Mouse (Mus musculus): Measurements from ENCODE around the gene Mvb12b. TPM values are rescaled to one million over a fixed set of nuclear protein-coding genes. Genes with fewer than 3 reads are reported as not detected.
A peak's percentile ranks its signal among the peaks of the same experiment; 100 is the strongest.

Gene Mvb12b
- polyA plus RNA-seq, 1 experiment from 2014 or later: 78.1 TPM

DNA sequence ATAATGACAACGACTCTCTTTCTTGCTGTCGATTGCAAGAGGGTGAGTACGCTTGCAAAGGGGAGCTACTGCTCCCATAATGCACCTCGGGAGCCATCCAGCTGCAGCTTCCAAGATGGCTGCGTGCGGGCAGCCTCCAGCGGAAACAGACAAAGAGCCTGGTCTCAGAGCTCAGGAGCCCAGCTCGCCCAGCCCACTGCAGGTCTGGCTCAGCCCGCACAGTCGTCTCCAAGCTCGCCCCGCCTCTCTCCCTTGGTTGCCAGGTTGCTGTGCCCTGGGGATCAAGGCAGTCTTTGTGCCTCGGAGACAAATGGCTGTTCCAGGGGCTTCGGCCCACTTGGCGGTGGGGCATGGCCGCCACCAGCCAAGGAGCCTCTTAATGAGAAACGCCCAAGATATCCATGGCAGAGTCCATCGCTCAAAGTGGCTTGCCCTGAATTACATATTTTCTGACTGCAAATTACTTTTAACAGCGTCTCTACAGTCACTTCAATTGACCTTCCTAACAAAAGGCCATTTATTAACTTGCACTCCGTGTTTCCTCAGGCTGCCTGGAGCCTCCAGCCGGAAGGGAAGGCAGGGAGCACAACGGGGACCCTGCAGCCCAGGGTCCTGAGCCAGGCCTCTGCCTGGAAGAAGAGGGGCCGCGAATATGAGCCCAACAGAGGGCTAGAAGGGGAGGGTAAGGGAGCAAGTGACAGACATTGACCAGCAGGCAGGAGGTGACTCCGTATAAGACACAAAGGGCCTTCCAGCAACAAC, 11.0 kb downstream of the Mvb12b start:
- Histone ChIP-seq H3K4me2 (ENCODE audit: low read length) (peak overlapping the region; percentile 49), H3K36me3 (ENCODE audit: control insufficient read depth, insufficient read depth) (peaks cover 12% of the 10 kb centered on the region), H3K9ac (replicated peaks; ENCODE audit: low read depth, low read length) (peak overlapping the region; percentile 61), H3K9me3 (ENCODE audit: control insufficient read depth, low read length) (no peaks in the 10 kb centered on the region), H3K27me3 (replicated peaks; ENCODE audit: control insufficient read depth, insufficient read depth, low read length) (no peaks in the 10 kb centered on the region), H3K4me1 (replicated peaks; ENCODE audit: control insufficient read depth, insufficient read depth, low read length) (peaks cover 50% of the 10 kb centered on the region), H3K27ac (ENCODE audit: low read length) (peak overlapping the region; percentile 97), H3K4me3 (replicated peaks; ENCODE audit: low read length) (peak overlapping the region; percentile 15; the same call in 1 of the 2 replicates)
- ATAC-seq: peak; percentile 91
- WGBS: 3% methylated on average over 25 of the region's 25 CpGs

DNA sequence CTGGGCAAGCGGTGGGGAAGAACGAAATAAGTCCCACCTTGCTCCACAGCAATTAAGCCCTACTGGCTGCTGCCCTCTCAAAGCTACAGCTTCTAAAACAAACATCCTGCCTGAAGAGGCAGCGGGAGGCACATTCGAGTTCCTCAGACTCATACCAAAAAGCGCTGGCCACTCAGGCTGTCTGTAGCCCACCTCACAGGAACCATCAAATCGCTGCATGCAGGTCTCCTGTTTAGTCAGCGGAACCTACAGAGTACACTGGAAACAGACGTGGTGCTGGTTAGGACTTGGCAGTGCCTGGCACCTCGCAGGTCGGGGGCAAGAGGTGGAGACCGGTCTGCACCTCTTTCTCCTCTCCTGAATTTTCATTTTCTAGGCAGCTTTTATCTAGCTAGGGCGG, 12.2 kb downstream of the Mvb12b start:
- no peak overlapping the region for H3K9ac ChIP-seq (replicated peaks; ENCODE audit: low read depth, low read length)
- no peak overlapping the region for H3K4me2 ChIP-seq (ENCODE audit: low read length)
- H3K4me3 ChIP-seq (replicated peaks; ENCODE audit: low read length): no peak overlapping the region
- H3K36me3 ChIP-seq (ENCODE audit: control insufficient read depth, insufficient read depth): peaks cover 17% of the 10 kb centered on the region
- no peak for ATAC-seq
- H3K27ac ChIP-seq (ENCODE audit: low read length): peak overlapping the region; percentile 97
- WGBS: 74% methylated on average over 12 of the region's 12 CpGs
- H3K27me3 ChIP-seq (replicated peaks; ENCODE audit: control insufficient read depth, insufficient read depth, low read length): no peaks in the 10 kb centered on the region
- H3K9me3 ChIP-seq (ENCODE audit: control insufficient read depth, low read length): no peaks in the 10 kb centered on the region; the same call in 1 of the 2 replicates
- H3K4me1 ChIP-seq (replicated peaks; ENCODE audit: control insufficient read depth, insufficient read depth, low read length): peaks cover 48% of the 10 kb centered on the region

DNA sequence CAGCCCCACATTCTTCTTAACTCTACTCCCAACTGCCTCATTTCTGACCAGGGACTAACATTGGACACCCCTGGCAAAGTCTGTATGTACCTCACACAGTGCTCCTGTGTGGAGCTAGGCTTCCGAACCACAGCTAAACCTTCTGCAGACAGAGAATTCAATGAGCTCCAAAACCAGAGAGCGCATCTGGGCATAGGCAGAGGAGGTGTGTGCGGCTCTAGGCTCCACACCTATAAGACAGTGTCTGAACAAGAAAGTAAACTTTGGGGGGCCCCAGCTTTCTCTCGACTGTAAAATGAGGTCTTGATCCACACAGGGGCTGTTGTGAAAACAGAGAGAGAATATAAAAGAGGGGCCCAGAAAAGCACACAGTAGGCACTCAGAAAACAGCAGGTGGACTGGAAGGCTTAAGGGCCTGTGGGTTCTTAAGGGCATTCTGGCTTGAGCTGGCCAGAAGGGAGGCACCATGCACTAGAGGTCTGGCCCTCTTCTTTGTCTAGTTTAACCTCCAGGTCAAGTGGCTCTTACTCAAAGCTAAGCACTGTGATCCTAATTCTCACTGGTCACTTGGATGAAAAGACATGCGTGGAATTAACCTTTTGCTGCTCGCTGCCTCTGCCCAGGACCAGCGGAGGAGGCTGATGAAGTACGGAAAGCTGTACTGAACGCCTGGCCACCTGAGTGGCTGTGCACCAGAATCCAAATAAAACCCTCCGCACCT, 12.7 kb downstream of the Mvb12b start:
- Histone ChIP-seq H3K4me2 (ENCODE audit: low read length) (no peak overlapping the region), H3K9me3 (ENCODE audit: control insufficient read depth, low read length) (no peaks in the 10 kb centered on the region; the same call in 1 of the 2 replicates), H3K4me1 (replicated peaks; ENCODE audit: control insufficient read depth, insufficient read depth, low read length) (peaks cover 45% of the 10 kb centered on the region), H3K9ac (replicated peaks; ENCODE audit: low read depth, low read length) (no peak overlapping the region), H3K27ac (ENCODE audit: low read length) (peak overlapping the region; percentile 97; the same call in 1 of the 2 replicates), H3K36me3 (ENCODE audit: control insufficient read depth, insufficient read depth) (peaks cover 17% of the 10 kb centered on the region), H3K4me3 (replicated peaks; ENCODE audit: low read length) (no peak overlapping the region), H3K27me3 (replicated peaks; ENCODE audit: control insufficient read depth, insufficient read depth, low read length) (no peaks in the 10 kb centered on the region)
- WGBS: 74% methylated on average over 10 of the region's 10 CpGs
- no peak for ATAC-seq

- peaks cover 17% of the 10 kb centered on the region for H3K36me3 ChIP-seq (ENCODE audit: control insufficient read depth, insufficient read depth)
- WGBS: 91% methylated on average over 5 of the region's 5 CpGs
- H3K4me3 ChIP-seq (replicated peaks; ENCODE audit: low read length): no peak overlapping the region
- H3K4me2 ChIP-seq (ENCODE audit: low read length): no peak overlapping the region
- H3K9ac ChIP-seq (replicated peaks; ENCODE audit: low read depth, low read length): no peak overlapping the region
- no peak overlapping the region for H3K27ac ChIP-seq (ENCODE audit: low read length)
- no peaks in the 10 kb centered on the region for H3K27me3 ChIP-seq (replicated peaks; ENCODE audit: control insufficient read depth, insufficient read depth, low read length)
- H3K4me1 ChIP-seq (replicated peaks; ENCODE audit: control insufficient read depth, insufficient read depth, low read length): peaks cover 43% of the 10 kb centered on the region
- no peak for ATAC-seq
- H3K9me3 ChIP-seq (ENCODE audit: control insufficient read depth, low read length): no peaks in the 10 kb centered on the region; the same call in 1 of the 2 replicates
Measured at GRCm38 (mm10) chr2:33874367-33874766, 13.4 kb downstream of the Mvb12b start.

DNA sequence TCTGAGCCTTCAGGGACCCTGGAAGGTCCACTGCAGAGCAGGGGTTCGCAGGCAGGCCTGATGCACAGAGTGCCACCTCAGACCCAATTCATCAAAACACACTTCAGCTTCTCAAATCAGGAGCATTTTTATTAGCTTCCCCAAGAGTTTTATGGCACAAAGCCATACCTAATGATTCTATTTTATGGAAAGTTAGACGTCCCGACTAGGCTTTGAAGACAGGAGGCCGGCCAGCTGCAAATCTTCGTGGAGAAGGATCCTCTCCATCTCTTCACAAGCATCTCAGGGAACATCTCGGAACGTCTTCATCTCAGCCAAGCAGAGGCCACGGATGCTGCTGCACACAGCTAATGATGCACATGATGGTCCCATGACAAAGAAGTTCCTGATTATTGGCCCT, 14.2 kb downstream of the Mvb12b start:
- Histone ChIP-seq H3K4me1 (replicated peaks; ENCODE audit: control insufficient read depth, insufficient read depth, low read length) (peaks cover 34% of the 10 kb centered on the region), H3K36me3 (ENCODE audit: control insufficient read depth, insufficient read depth) (peaks cover 17% of the 10 kb centered on the region)

GRCm38 (mm10) chr2:33872841-33873271, 14.9 kb downstream of the Mvb12b start:
- H3K27ac ChIP-seq (ENCODE audit: low read length): no peak overlapping the region
- H3K27me3 ChIP-seq (replicated peaks; ENCODE audit: control insufficient read depth, insufficient read depth, low read length): no peaks in the 10 kb centered on the region
- 79% methylated on average over 8 of the region's 8 CpGs for WGBS
- no peak overlapping the region for H3K4me2 ChIP-seq (ENCODE audit: low read length)
- no peak for ATAC-seq
- H3K4me3 ChIP-seq (replicated peaks; ENCODE audit: low read length): no peak overlapping the region
- no peaks in the 10 kb centered on the region; the same call in 1 of the 2 replicates for H3K9me3 ChIP-seq (ENCODE audit: control insufficient read depth, low read length)
- H3K9ac ChIP-seq (replicated peaks; ENCODE audit: low read depth, low read length): no peak overlapping the region
- H3K36me3 ChIP-seq (ENCODE audit: control insufficient read depth, insufficient read depth): peaks cover 17% of the 10 kb centered on the region
- peaks cover 28% of the 10 kb centered on the region for H3K4me1 ChIP-seq (replicated peaks; ENCODE audit: control insufficient read depth, insufficient read depth, low read length)

More for the DNA sequence above, 14.2 kb downstream of the Mvb12b start:
- H3K9me3 ChIP-seq (ENCODE audit: control insufficient read depth, low read length): no peaks in the 10 kb centered on the region; the same call in 1 of the 2 replicates
- no peak for ATAC-seq
- H3K4me3 ChIP-seq (replicated peaks; ENCODE audit: low read length): no peak overlapping the region
- H3K9ac ChIP-seq (replicated peaks; ENCODE audit: low read depth, low read length): no peak overlapping the region
- 93% methylated on average over 8 of the region's 8 CpGs for WGBS
- no peak overlapping the region for H3K4me2 ChIP-seq (ENCODE audit: low read length)
- no peak overlapping the region for H3K27ac ChIP-seq (ENCODE audit: low read length)
- no peaks in the 10 kb centered on the region for H3K27me3 ChIP-seq (replicated peaks; ENCODE audit: control insufficient read depth, insufficient read depth, low read length)

GRCm38 (mm10) chr2:33871181-33871520, 16.6 kb downstream of the Mvb12b start:
- Histone ChIP-seq H3K4me2 (ENCODE audit: low read length) (no peak overlapping the region), H3K9ac (replicated peaks; ENCODE audit: low read depth, low read length) (no peak overlapping the region), H3K4me1 (replicated peaks; ENCODE audit: control insufficient read depth, insufficient read depth, low read length) (peaks cover 11% of the 10 kb centered on the region), H3K27me3 (replicated peaks; ENCODE audit: control insufficient read depth, insufficient read depth, low read length) (no peaks in the 10 kb centered on the region), H3K36me3 (ENCODE audit: control insufficient read depth, insufficient read depth) (peaks cover 17% of the 10 kb centered on the region), H3K27ac (ENCODE audit: low read length) (no peak overlapping the region), H3K9me3 (ENCODE audit: control insufficient read depth, low read length) (no peaks in the 10 kb centered on the region; the same call in 1 of the 2 replicates), H3K4me3 (replicated peaks; ENCODE audit: low read length) (no peak overlapping the region)
- no peak for ATAC-seq
- WGBS: 82% methylated on average over 4 of the region's 4 CpGs

GRCm38 (mm10) chr2:33870369-33871180, 17.2 kb downstream of the Mvb12b start:
- no peak for ATAC-seq
- peaks cover 17% of the 10 kb centered on the region for H3K36me3 ChIP-seq (ENCODE audit: control insufficient read depth, insufficient read depth)
- H3K9ac ChIP-seq (replicated peaks; ENCODE audit: low read depth, low read length): no peak overlapping the region
- no peaks in the 10 kb centered on the region; the same call in 1 of the 2 replicates for H3K9me3 ChIP-seq (ENCODE audit: control insufficient read depth, low read length)
- no peak overlapping the region for H3K4me2 ChIP-seq (ENCODE audit: low read length)
- no peak overlapping the region for H3K4me3 ChIP-seq (replicated peaks; ENCODE audit: low read length)
- peaks cover 5% of the 10 kb centered on the region for H3K4me1 ChIP-seq (replicated peaks; ENCODE audit: control insufficient read depth, insufficient read depth, low read length)
- no peaks in the 10 kb centered on the region for H3K27me3 ChIP-seq (replicated peaks; ENCODE audit: control insufficient read depth, insufficient read depth, low read length)
- 71% methylated on average over 17 of the region's 17 CpGs for WGBS
- H3K27ac ChIP-seq (ENCODE audit: low read length): no peak overlapping the region
